ENCODE assay signal across 16 mouse cellular contexts in genomic region chr15:25689477-25689876, GRCm38 (mm10).
DNase-seq lines count a peak whose midpoint lies in the region; ATAC-seq and TF ChIP-seq lines count a peak whose summit lies in the region.
"Had no signal": no experiment of that assay in that cellular context is flagged by ENCODE, and none has a peak within 500 bp of the region (broad histone marks: within the 10 kb centered on the region; RNA-seq: fewer than 3 reads in every experiment).

No protein-coding gene starts in this region.

- no peak overlapping the region for H3K4me2 ChIP-seq in limb, embryonic 11.5 days (ENCODE audit: low read depth, severe bottlenecking)
- no peak overlapping the region for H3K4me2 ChIP-seq in hindbrain, postnatal 0 days (ENCODE audit: low read depth, low read length)
- no peak overlapping the region for H3K4me2 ChIP-seq in myocyte (ENCODE audit: low read depth)
- H3K4me2 ChIP-seq: liver, embryonic 13.5 days had no signal

- no peaks in the 10 kb centered on the region for H3K9me3 ChIP-seq in limb, embryonic 11.5 days (ENCODE audit: control insufficient read depth, low read length)
- no peaks in the 10 kb centered on the region for H3K9me3 ChIP-seq in limb, embryonic 10.5 days (replicated peaks)
- H3K9me3 ChIP-seq in hindbrain, postnatal 0 days (ENCODE audit: low read length): no peaks in the 10 kb centered on the region
- H3K9me3 ChIP-seq: liver, embryonic 13.5 days had no signal

- ATAC-seq in limb, embryonic 11.5 days (ENCODE audit: insufficient number of reproducible peaks, low FRiP score, low TSS enrichment, low read depth): 0 out of 2 replicates have a peak, but pooled peaks have one; percentile 22
- ATAC-seq in hindbrain, postnatal 0 days: peak; percentile 49

- no peak for TF ChIP-seq POLR2A in myocyte (IDR thresholded peaks at IDR 0.05; ENCODE audit: insufficient read length, low read depth)

- H3K36me3 ChIP-seq in limb, embryonic 11.5 days (ENCODE audit: control insufficient read depth, insufficient read depth, low read length): no peaks in the 10 kb centered on the region; the same call in 1 of the 2 replicates
- peaks cover 15% of the 10 kb centered on the region; the same call in 1 of the 2 replicates for H3K36me3 ChIP-seq in limb, embryonic 10.5 days
- no peaks in the 10 kb centered on the region for H3K36me3 ChIP-seq in hindbrain, postnatal 0 days (ENCODE audit: insufficient read depth, low read length)
- H3K36me3 ChIP-seq in myocyte (ENCODE audit: control insufficient read depth, insufficient read depth): peaks cover 25% of the 10 kb centered on the region
- H3K36me3 ChIP-seq: liver, embryonic 13.5 days had no signal

- H3K27me3 ChIP-seq in limb, embryonic 11.5 days (ENCODE audit: control insufficient read depth, insufficient read depth, low read length): no peaks in the 10 kb centered on the region
- H3K27me3 ChIP-seq in limb, embryonic 10.5 days (ENCODE audit: low read depth, poor library complexity, severe bottlenecking): no peaks in the 10 kb centered on the region
- no peaks in the 10 kb centered on the region for H3K27me3 ChIP-seq in hindbrain, postnatal 0 days (ENCODE audit: insufficient read depth, low read length)
- H3K27me3 ChIP-seq in myocyte (ENCODE audit: control insufficient read depth, insufficient read depth, insufficient read length): no peaks in the 10 kb centered on the region
- H3K27me3 ChIP-seq: liver, embryonic 13.5 days had no signal

- H3K4me1 ChIP-seq in limb, embryonic 11.5 days (ENCODE audit: control insufficient read depth, insufficient read depth, low read length): peaks cover 13% of the 10 kb centered on the region
- H3K4me1 ChIP-seq in limb, embryonic 10.5 days: peaks cover 40% of the 10 kb centered on the region
- H3K4me1 ChIP-seq in hindbrain, postnatal 0 days (ENCODE audit: insufficient read depth, low read length): peaks cover 3% of the 10 kb centered on the region; the same call in 1 of the 2 replicates

- H3K79me2 ChIP-seq in myocyte (ENCODE audit: control insufficient read depth, insufficient read depth): peaks cover 99% of the 10 kb centered on the region

- no peak overlapping the region for H3K9ac ChIP-seq in limb, embryonic 11.5 days (ENCODE audit: low read length)
- no peak overlapping the region for H3K9ac ChIP-seq in hindbrain, postnatal 0 days (replicated peaks; ENCODE audit: low read length)
- H3K9ac ChIP-seq: liver, embryonic 13.5 days had no signal

- H3ac ChIP-seq in myocyte (ENCODE audit: control insufficient read depth, insufficient read length): no peak overlapping the region

- no peak for DNase-seq in limb, embryonic 11.5 days (ENCODE audit: low spot score)
- DNase-seq in limb, embryonic 10.5 days (ENCODE audit: low spot score): no peak
- no peak for DNase-seq in hindbrain, postnatal 0 days (ENCODE audit: low spot score)
- DNase-seq in kidney, postnatal 25 days: peak; percentile 75 to 88
- DNase-seq in adrenal gland, postnatal 14 days: no peak
- DNase-seq in natural killer cell, adult 2 months (ENCODE audit: low spot score in 2 of 2): no peak
- DNase-seq in thymus, postnatal 10 days (ENCODE audit: low spot score in 2 of 2): no peak
- DNase-seq: embryo, embryonic 11 days; heart, adult 11 months; heart, postnatal 14 days; layer of hippocampus, adult 9-11 months; liver, embryonic 13.5 days; spleen, adult 18-20 months; thymus, adult 2 months had no signal

- no peak overlapping the region for H3K4me3 ChIP-seq in limb, embryonic 11.5 days (ENCODE audit: low read depth, low read length)
- no peak overlapping the region for H3K4me3 ChIP-seq in limb, embryonic 10.5 days
- no peak overlapping the region for H3K4me3 ChIP-seq in hindbrain, postnatal 0 days (ENCODE audit: low read length)
- H3K4me3 ChIP-seq in myocyte: no peak overlapping the region
- H3K4me3 ChIP-seq: liver, embryonic 13.5 days had no signal

- no peak overlapping the region for H3K27ac ChIP-seq in limb, embryonic 11.5 days (replicated peaks; ENCODE audit: low read depth, low read length)
- no peak overlapping the region for H3K27ac ChIP-seq in limb, embryonic 10.5 days
- H3K27ac ChIP-seq in hindbrain, postnatal 0 days: no peak overlapping the region
- H3K27ac ChIP-seq: liver, embryonic 13.5 days; macrophage had no signal

- WGBS in limb, embryonic 11.5 days: 89% methylated on average over 8 of the region's 8 CpGs
- WGBS in limb, embryonic 10.5 days: 86% methylated on average over 8 of the region's 8 CpGs
- WGBS in hindbrain, postnatal 0 days: 67% methylated on average over 8 of the region's 8 CpGs

- no peak for TF ChIP-seq CTCF in hindbrain, postnatal 0 days (IDR thresholded peaks at IDR 0.05; ENCODE audit: low read depth)

TF ChIP-seq in myocyte, 11 proteins besides CTCF, POLR2A, EP300 and RAD21:
- TF ChIP-seq SRF (IDR thresholded peaks at IDR 0.05; ENCODE audit: control insufficient read depth, insufficient read length, low read depth): peak; percentile 21
- no peak for TF ChIP-seq CEBPB (IDR thresholded peaks at IDR 0.05; ENCODE audit: insufficient read depth, poor library complexity, severe bottlenecking)

Comparison
In these comparisons a context has a peak if more than half of its experiments do, and no peak if none do; other contexts are left out.
1. DNase-seq: peak in kidney, postnatal 25 days (2 of 2); none in limb, embryonic 11.5 days (single experiment), limb, embryonic 10.5 days (single experiment), hindbrain, postnatal 0 days (single experiment), adrenal gland, postnatal 14 days (single experiment), natural killer cell, adult 2 months (0 of 2) and thymus, postnatal 10 days (0 of 2).